Mouse (Mus musculus): ENCODE results near the gene Tomm40.
"Not testable (repeated sequence)": the region's sequence is repeated elsewhere in the genome, so short reads cannot be mapped to it uniquely, and the experiment has no call there.

The Tomm40 gene

GRCm38 (mm10) chr7:19704475-19704874 lies 10.8 kb downstream of the Tomm40 start:
- DNase-seq (ENCODE audit: low spot score): no peak

DNA sequence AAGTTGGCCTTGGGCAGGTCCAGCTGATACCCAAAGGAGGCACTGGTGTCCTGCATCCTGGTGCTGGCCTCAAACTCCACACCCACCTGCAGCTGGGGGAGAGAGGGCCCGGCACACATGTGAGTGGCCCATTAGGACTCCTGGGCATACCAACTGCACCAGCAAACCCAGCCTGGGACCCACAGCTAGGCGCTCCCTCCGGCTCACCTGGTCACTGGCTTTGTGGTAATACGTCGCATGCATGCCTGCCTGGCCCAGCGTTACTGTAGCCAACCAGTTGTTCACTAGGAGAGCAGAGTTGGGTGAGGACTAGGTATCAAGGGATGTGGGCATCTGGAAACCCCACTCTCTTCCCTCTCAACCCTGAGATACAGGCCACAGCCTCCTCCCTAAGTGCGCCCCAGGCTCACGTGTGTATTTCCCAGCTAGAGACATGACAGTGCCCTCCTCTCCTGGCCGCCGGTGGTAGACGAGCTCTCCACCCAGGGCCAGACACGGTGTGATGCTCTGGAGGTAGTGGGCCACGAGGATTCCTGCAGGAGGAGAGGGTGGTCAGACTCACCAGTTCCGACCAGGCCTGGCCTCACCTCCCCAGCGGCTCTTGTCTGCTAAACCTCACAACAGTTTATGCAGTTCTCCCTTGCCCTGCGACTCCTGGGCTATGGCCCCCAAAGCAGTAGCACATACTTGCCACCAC lies 12.2 kb downstream of the Tomm40 start:
- DNase-seq (ENCODE audit: low spot score): no peak

DNA sequence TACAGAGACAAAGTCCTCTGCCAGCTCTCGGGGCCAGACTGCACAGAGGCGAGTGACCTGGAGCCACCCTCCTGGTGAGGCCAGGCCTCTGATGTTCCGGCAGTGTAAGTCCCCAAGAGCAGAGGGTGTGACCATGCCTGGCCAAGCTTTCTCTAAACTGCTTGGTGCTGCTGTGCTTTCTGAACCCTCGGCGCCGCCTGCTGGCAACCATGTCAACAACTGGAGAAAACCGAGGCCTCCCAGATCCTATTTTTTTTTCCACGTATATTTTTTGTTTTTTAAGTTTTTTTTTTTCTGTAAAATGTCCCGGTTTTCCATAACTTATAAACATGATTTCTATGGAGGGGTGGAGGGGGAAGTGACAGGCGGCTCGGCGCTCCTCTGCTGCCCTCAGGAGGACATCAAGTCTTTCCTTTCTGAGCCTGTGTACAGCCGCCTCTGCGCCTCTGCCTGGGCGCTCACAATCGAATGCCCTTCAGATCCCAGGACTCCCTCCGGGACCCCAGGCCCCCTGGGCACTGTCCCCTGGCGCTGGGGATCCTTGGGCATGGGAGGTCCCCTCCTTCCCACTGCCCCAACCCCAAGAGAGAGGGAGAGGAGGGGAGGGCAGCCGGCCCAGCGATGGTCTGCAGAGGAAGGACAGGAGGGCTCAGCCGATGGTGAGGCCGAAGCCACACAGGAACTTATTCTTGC lies 14.0 kb downstream of the Tomm40 start:
- DNase-seq (ENCODE audit: low spot score): no peak

DNA sequence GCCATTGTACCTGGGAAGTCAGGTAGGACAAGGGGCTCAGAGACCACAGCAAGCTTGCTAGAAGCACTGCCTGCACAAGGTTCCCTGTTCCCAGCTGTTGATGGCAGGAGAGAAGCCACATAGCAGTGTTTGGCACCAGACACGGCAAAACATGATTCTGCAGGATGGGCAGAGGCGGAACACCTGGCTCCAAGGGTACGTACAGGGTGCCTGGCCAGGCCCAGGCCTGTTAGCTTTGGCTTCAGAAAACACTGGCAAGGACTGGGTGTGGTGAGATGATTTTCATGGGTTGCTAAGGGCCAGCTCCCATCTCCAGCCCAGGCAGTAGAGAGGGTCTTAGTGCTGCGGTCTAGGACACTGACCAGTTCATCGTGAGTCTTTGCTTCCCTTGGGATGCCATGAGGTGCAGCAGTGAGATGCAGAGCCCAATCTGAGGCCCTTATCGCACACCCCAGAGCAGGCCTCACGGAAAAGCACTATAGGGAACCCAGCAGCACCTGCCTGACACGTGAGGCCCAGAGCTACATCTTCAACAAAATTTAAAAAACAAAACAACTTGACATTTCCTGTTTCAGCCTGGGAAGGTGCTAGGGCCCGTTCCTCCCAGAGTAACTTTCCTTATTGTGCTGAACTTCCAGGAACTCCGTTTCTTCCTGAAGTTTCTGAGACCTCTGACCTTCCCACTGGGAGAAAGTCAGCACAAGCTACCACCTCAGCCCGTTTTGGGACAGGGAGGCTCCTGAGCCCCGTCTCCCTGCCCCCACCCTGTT lies 14.8 kb downstream of the Tomm40 start:
- DNase-seq (ENCODE audit: low spot score): no peak

DNA sequence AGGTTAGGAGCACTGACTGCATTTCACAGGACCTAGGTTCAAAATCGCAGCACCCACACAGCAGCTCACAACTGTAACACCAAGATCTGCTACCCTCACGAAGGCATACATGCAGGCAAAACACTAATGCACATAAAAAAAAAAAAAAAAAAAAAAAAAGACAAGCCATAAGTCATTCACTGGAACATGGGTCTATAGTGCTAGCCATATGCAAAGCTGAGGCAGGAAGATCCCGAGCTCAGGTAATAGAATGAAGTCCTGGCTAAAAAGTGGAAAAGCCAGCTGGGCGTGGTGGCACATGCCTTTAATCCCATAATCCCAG lies 15.4 kb downstream of the Tomm40 start:
- no peak for DNase-seq (ENCODE audit: low spot score)

DNA sequence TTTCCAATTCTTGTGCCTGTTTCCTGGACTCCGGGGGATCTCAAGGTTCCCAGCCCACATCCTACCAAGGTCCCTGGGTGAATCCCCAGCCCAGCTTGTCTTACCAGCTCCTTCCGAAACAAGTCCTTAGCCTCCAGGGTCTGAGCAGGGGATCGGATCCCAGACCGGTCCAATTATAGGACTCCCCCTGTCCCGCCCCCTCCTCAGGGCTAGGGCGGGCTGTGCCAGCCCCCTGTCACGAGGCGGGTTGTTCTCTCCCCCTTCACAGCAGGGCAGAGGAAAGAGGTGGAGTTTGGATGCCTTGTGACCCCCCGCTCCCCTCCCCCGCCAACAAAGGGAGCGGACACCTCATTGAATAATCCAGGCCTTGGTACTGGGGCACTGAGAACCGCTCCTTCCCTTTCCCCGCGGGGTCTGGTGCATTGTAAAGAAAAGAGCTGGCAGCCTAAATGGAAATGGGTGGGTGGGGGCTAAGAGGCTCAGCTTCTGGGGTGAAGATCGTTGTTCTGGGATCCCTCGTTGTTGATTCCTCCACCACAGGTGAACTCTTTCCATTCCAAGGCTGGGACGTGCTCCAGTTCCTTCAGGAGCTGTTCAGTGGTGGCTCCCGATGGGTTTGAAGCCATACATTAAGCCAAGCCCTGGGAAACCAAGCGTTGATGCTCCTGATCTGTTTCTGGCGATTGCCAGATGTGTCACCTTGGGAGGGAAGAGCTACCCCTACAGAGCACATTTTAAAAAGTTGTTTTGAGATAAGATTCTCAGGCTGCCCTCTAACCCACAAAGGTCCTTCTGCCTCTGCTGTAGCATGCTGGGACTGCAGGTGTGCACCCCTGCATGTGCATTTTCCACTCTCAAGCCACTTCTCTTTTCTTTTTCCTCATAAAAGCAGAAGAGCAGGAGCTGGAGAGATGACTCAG lies 16.1 kb downstream of the Tomm40 start, which contains the start of gene Apoe:
TSS of gene Apoe (minus strand) at position 282 of the 920 bp plus-strand sequence.
- peak; percentile 74 for DNase-seq (ENCODE audit: low spot score)

DNA sequence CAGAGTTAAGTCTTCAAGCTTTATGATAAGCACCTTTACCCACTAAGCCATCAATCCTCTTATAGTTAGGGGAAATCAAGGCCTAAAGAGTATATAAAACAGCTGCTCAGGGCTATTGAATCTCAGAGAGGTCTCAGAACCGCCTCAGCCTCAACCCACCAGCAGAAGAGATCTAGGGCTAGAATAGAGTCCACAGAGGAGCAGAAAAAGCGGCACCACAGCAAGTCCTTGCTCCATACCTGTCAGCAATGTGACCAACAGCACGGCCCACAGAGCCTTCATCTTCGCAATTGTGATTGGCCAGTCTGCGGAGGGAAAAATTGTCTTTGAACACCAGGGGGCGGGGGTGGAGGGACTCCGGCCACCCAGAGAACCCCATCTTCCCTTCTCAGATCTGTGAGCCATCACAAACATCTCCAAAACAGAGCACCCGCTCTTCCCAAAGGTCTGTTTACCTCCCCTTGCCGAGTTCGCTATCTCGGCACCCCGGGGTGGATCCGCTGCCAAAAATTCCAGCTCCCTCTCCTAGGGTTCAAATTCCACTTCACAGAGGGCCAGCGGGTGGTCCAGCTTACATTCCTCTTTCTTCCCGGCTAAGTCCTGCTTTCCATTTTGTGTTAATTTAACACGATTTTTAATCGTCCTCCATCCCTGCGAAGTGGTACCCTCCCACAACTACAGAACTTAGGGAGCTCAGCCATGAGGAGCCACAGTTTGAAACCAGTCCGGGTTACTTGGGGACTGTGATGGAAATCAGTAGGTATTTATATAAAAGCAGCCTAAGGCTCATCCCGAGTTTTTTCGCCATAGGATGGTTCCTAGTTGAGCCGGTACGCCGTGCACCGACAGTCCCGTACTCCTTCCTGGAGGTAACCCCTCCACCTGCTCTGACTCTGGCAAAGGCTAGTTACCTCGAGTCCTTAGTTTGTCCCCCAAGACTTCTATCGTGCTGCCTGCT lies 17.0 kb downstream of the Tomm40 start:
- DNase-seq (ENCODE audit: low spot score): no peak

DNA sequence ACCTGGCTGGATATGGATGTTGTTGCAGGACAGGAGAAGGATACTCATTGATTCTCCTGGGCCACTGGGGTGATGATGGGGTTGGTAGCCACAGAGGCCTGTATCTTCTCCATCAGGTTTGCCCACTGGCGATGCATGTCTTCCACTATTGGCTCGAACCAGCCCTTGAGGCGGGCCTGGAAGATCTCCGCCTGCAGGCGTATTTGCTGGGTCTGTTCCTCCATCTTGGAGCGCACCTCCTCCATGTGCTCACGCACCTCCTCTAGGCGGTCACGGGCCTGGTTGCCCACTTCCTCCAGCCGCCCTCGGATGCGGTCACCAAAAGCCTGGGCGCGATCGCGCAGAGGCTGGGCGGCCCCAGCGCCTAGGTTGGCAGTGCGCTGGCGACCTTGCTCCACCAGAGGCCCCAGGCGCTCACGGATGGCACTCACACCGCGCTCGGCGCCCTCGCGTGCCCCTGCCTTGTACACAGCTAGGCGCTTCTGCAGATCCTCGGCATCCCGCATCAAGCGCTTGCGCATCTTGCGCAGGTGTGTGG lies 18.8 kb downstream of the Tomm40 start:
- DNase-seq (ENCODE audit: low spot score): no peak

DNA sequence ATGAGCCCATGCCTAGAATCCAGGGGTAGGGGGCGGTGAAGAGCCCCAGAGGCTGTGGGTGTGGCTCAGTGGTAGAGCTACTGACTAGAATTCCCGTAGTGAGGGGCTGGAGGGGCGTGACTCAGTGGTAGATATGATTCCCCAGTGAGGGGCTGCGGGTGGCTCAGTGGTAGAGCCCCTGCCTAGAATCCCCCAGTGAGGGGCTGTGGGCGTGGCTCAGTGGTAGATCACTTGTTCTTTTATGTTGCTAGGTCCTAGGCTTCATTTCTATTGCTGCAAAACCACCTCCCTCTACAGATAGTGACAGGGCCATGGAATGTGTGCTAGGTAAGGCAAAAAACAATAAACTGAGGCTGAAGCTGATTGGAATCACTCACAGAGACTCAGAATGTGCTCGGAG lies 19.4 kb downstream of the Tomm40 start:
- DNase-seq (ENCODE audit: low spot score): no peak

DNA sequence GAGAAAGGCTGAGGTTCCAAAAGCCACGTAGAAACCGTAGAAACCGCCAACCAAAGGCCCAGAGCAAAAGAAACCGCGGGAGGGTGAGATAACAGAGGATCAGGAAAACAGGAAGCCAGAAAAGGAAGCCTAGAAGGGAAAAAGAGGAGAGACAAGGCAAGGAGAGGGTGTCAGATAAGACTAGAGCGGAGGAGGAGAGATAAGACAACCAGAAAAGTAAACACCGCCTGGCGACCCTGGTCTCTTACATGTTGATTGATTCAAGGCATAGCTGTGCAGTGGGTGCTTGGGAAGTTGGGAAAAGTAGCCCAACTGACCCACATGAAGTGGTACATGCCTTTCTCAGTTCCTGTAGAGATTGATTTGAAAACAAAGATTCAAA lies 20.0 kb downstream of the Tomm40 start:
- DNase-seq (ENCODE audit: low spot score): no peak

DNA sequence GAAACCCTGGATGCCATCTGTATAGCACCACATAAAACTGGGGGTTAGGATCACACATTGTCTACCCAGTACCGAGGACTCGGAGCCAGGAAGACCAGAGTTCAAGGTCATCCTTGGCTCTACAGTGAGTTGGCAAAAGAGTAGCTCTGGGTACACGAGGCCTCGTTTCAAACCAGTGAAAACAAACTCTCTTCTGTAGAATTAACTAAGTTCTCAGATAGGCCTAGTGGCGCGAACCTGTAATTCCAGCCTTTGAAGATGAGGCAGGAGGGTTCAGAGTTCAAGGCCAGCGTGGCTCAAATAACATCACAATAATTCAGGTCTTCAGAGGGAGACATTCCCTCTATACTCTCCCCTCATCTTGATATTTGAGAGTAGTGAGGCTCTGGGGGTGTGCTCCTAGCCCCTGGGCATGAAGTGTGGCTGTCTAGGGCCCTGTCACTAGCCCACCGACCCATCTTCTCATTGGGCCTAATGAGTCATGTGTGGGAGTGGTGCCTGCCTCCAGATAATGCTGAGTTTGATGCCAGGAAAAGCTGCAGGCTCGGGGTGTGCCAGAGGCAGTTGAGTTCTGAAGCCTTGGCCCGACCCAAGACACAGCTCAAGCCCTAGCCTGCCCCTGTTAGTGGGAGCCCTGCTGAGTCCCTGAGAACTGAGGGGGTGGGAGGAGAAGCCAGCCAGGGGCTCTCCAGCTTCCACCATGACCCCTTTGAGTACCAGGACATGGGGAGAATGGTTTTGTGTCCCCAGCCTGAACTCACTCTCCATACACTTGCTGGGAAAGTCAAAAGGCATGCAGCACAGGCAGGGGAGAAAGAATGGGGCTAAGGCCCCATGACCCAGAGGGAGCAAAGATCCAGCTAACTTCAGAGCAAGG lies 20.7 kb downstream of the Tomm40 start:
- DNase-seq (ENCODE audit: low spot score): no peak

- DNase-seq (ENCODE audit: low spot score): no peak
These were observed 21.8 kb downstream of the Tomm40 start for GRCm38 (mm10) chr7:19693421-19693820.

- DNase-seq (ENCODE audit: low spot score): no peak
These were observed 23.1 kb downstream of the Tomm40 start, which contains the start of gene Apoc1 for GRCm38 (mm10) chr7:19691873-19692865. Gene Apoc1 (minus strand): TSS chr7:19692660.

DNA sequence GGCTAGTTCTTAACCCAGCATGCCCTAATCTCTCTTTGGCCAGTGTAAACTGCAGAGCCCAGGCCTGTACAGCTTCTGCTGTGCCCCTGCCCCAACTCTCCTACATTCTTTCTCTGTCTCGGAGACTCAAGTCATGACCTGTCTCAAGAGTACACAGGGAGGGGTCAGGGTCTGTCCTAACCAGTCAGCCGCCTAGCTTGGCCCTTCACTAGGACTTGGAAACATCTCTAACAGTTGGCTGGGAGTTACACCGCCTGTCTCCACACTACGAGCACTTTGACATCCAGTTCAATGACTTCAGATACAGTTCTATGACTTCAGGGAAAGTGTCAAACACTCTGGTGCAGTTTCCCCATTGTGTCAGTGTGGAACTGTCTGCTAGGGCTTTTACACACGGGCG lies 23.8 kb downstream of the Tomm40 start:
- DNase-seq (ENCODE audit: low spot score): no peak

DNA sequence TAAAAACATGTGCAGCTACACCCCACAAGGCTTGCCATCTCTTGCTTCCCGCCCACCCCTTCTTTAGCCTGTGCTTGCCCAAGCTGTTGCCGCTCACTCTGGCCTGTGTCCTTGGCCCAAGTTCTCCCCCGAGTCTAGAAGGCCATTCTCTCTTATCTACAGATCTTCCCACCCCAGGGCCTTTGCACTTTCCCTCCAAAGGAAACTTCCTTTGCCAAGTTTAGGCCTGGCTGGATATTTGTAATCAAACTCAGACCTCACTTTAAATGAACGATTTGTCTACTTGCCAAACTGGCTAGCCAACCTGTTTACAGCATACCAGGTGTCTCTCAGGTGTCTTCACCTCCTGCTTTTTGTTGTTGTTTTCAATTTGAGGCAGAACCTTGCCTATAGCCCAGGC lies 24.4 kb downstream of the Tomm40 start:
- no peak for DNase-seq (ENCODE audit: low spot score)

- DNase-seq (ENCODE audit: low spot score): no peak
These were observed 26.6 kb downstream of the Tomm40 start for GRCm38 (mm10) chr7:19688611-19689010.

GRCm38 (mm10) chr7:19688101-19688500 lies 27.1 kb downstream of the Tomm40 start:
- no peak for DNase-seq (ENCODE audit: low spot score)

GRCm38 (mm10) chr7:19686927-19687583 lies 28.2 kb downstream of the Tomm40 start:
- DNase-seq (ENCODE audit: low spot score): not testable (repeated sequence)

All from left cerebral cortex, adult 11 months (tissue).